Mouse (Mus musculus): ENCODE data around the gene Rbbp4. TPM values are rescaled to one million over a fixed set of nuclear protein-coding genes. Genes with fewer than 3 reads are reported as not detected.

Gene Rbbp4
- polyA plus RNA-seq, 1 experiment from 2014 or later, result 522 TPM

DNA sequence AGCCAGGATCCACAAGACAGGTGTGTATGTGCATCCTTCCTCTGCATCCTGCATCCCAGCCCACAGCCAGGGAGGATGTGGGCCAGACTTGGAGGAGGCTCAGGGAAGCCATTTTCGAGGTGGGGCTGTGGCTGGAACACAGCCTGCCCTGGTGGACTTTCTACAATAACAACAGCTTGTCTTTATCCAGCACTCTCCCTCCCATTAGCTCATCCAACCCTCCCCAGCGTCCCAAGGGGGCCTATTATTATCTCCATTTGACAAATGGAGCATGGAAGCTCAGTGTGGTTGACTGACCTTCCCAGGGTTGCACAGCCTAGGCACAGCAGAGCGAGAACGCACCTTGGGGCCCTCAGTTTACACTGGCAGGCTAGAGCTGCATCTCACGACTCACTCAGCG, 74.5 kb downstream of the Rbbp4 start:
- peak overlapping the region; percentile 58 for H3K27ac ChIP-seq (replicated peaks)
- peak overlapping the region; percentile 28 for H3K4me3 ChIP-seq
- H3K27me3 ChIP-seq (ENCODE audit: low read depth, poor library complexity, severe bottlenecking), result no peaks in the 10 kb centered on the region; the same call in 1 of the 2 replicates
- H3K9me3 ChIP-seq (replicated peaks), result no peaks in the 10 kb centered on the region
- DNase-seq (ENCODE audit: low spot score), result no peak
- H3K4me1 ChIP-seq, result peaks cover 61% of the 10 kb centered on the region
- 14% methylated on average over 6 of the region's 6 CpGs for WGBS
- H3K36me3 ChIP-seq, result no peaks in the 10 kb centered on the region

DNA sequence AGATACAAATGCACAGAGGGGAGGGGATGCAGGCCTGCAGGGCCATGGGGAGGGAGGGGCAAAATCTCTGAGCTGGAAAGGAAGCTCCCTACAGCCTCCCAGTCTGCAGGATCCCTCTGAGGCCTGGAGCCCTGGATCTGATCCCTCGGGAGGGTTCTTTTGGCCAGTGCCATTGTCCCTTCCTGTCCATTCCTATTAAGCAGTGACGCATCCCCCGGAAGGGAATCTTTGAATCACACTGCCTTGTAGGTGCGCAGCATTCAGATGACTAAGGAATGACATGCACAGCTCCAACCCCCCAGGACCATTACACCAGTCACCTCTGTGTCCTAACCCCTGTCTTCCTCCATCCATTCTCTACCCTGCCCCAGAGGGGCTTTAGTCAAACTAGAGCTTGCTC, 76.1 kb downstream of the Rbbp4 start:
- Histone ChIP-seq H3K27ac (replicated peaks) (peak overlapping the region; percentile 57; the same call in 1 of the 2 replicates), H3K4me1 (peaks cover 61% of the 10 kb centered on the region), H3K9me3 (replicated peaks) (no peaks in the 10 kb centered on the region), H3K27me3 (ENCODE audit: low read depth, poor library complexity, severe bottlenecking) (no peaks in the 10 kb centered on the region; the same call in 1 of the 2 replicates), H3K36me3 (no peaks in the 10 kb centered on the region), H3K4me3 (no peak overlapping the region)
- WGBS, result 38% methylated on average over 4 of the region's 4 CpGs
- DNase-seq (ENCODE audit: low spot score), result no peak

Small RNAs within 50 kb of the gene (microRNA-seq; reads per million reads assigned to microRNA genes)
- not detected for gene Gm22994

Other genes starting within 250 kb of the Rbbp4 start
- 1.0 and 2.1 TPM in 2 replicates for gene Tmem54, start 229.8 kb downstream of the Rbbp4 start, polyA plus RNA-seq (2016; fragmentation: Nextera tagmentation; extraction: Ambion mirVana)
- gene Hpca, start 213.3 kb downstream of the Rbbp4 start, polyA plus RNA-seq (2016; fragmentation: Nextera tagmentation; extraction: Ambion mirVana), result 1.4 and 2.4 TPM in 2 replicates
- 0.50 and 0.78 TPM in 2 replicates for gene Fndc5, start 198.4 kb downstream of the Rbbp4 start, polyA plus RNA-seq (2016; fragmentation: Nextera tagmentation; extraction: Ambion mirVana)
- gene S100pbp, start 145.6 kb downstream of the Rbbp4 start, polyA plus RNA-seq (2016; fragmentation: Nextera tagmentation; extraction: Ambion mirVana), result 28.2 and 28.8 TPM in 2 replicates
- gene Yars, start 145.6 kb downstream of the Rbbp4 start, polyA plus RNA-seq (2016; fragmentation: Nextera tagmentation; extraction: Ambion mirVana), result 107 and 111 TPM in 2 replicates
- 2.7 and 3.7 TPM in 2 replicates for gene C77080, start 74.0 kb downstream of the Rbbp4 start, polyA plus RNA-seq (2016; fragmentation: Nextera tagmentation; extraction: Ambion mirVana)
- 0.30 and 0.47 TPM in 2 replicates for gene Sync, start 47.8 kb downstream of the Rbbp4 start, polyA plus RNA-seq (2016; fragmentation: Nextera tagmentation; extraction: Ambion mirVana)
- gene Zbtb8os, start 325 bp upstream of the Rbbp4 start, polyA plus RNA-seq (2016; fragmentation: Nextera tagmentation; extraction: Ambion mirVana), result 48.3 and 49.6 TPM in 2 replicates
- gene Zbtb8a, start 42.7 kb upstream of the Rbbp4 start, polyA plus RNA-seq (2016; fragmentation: Nextera tagmentation; extraction: Ambion mirVana), result 7.5 and 9.4 TPM in 2 replicates
- 1.3 and 1.6 TPM in 2 replicates for gene Zbtb8b, start 105.5 kb upstream of the Rbbp4 start, polyA plus RNA-seq (2016; fragmentation: Nextera tagmentation; extraction: Ambion mirVana)
- 20.2 and 25.0 TPM in 2 replicates for gene Bsdc1, start 126.2 kb upstream of the Rbbp4 start, polyA plus RNA-seq (2016; fragmentation: Nextera tagmentation; extraction: Ambion mirVana)
- gene Tssk3, start 155.7 kb upstream of the Rbbp4 start, polyA plus RNA-seq (2016; fragmentation: Nextera tagmentation; extraction: Ambion mirVana), result not detected in 2 replicates
- gene Fam229a, start 155.8 kb upstream of the Rbbp4 start, polyA plus RNA-seq (2016; fragmentation: Nextera tagmentation; extraction: Ambion mirVana), result not detected in 2 replicates
- 1,603 and 1,647 TPM in 2 replicates for gene Marcksl1, start 178.2 kb upstream of the Rbbp4 start, polyA plus RNA-seq (2016; fragmentation: Nextera tagmentation; extraction: Ambion mirVana)
- gene Hdac1, start 207.3 kb upstream of the Rbbp4 start, polyA plus RNA-seq (2016; fragmentation: Nextera tagmentation; extraction: Ambion mirVana), result 276 and 278 TPM in 2 replicates
- 4.7 and 7.2 TPM in 2 replicates for gene Lck, start 238.3 kb upstream of the Rbbp4 start, polyA plus RNA-seq (2016; fragmentation: Nextera tagmentation; extraction: Ambion mirVana)
- gene Fam167b, start 243.2 kb upstream of the Rbbp4 start, polyA plus RNA-seq (2016; fragmentation: Nextera tagmentation; extraction: Ambion mirVana), result 0.50 and 1.5 TPM in 2 replicates

All from midbrain, embryonic 10.5 days (tissue).